Mouse (Mus musculus): ENCODE measurements at regions not wholly inside any gene's neighbourhood (a gene's known extent, or its start where the extent isn't known, plus 50 kb on each side); places are given as distances from the start of the nearest gene placed in this dataset.

GRCm38 (mm10) chr8:91747174-91747859 lies 54.5 kb downstream of the Irx3 start:
- 0 out of 2 replicates have a peak, but pooled peaks cover 7% of the 10 kb centered on the region for H3K9me3 ChIP-seq
- H3K4me1 ChIP-seq (replicated peaks), result peaks cover 21% of the 10 kb centered on the region
- H3K9ac ChIP-seq (replicated peaks), result no peak overlapping the region
- WGBS, result 47% methylated on average over 24 of the region's 24 CpGs
- H3K27me3 ChIP-seq, result peaks cover 64% of the 10 kb centered on the region
- no peak for ATAC-seq (ENCODE audit: insufficient number of reproducible peaks, insufficient read depth, low FRiP score, low TSS enrichment, low read depth)
- H3K4me2 ChIP-seq, result peak overlapping the region; percentile 13
- no peak overlapping the region for H3K4me3 ChIP-seq (replicated peaks)
- H3K27ac ChIP-seq, result no peak overlapping the region
- no peaks in the 10 kb centered on the region for H3K36me3 ChIP-seq

- no peaks in the 10 kb centered on the region for H3K36me3 ChIP-seq
- H3K4me2 ChIP-seq, result no peak overlapping the region
- H3K27me3 ChIP-seq, result peaks cover 73% of the 10 kb centered on the region
- H3K4me3 ChIP-seq (replicated peaks), result no peak overlapping the region
- 74% methylated on average over 2 of the region's 2 CpGs for WGBS
- H3K9ac ChIP-seq (replicated peaks), result no peak overlapping the region
- no peaks in the 10 kb centered on the region for H3K9me3 ChIP-seq
- ATAC-seq (ENCODE audit: insufficient number of reproducible peaks, insufficient read depth, low FRiP score, low TSS enrichment, low read depth), result no peak
- no peak overlapping the region for H3K27ac ChIP-seq
- H3K4me1 ChIP-seq (replicated peaks), result no peaks in the 10 kb centered on the region
Observed at GRCm38 (mm10) chr8:91724646-91725045, 77.2 kb downstream of the Irx3 start.
